Mouse (Mus musculus): ENCODE data around the gene Adcyap1r1.

DNA sequence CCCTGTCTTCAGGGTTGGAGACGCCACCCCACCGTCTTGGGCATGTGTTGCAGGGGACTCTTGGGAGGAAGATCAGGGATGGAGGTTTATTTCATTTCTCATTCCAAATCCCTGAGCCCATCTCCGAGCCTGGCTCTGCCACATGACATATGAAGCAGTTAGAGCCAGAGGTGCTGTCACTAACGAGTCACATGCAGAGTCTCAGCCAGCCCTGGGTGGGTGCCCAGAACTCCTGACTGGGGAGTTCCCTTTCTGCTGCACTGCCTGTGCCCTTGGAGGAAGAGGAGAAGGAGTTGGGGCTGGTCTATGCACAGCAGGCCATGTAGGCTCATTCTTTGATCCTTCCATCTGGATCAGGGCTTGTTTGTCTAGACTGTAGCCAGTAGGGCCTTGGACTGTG lies 13.5 kb downstream of the Adcyap1r1 start:
- TF ChIP-seq CTCF (IDR thresholded peaks at IDR 0.05) (no peak), POLR2A (IDR thresholded peaks at IDR 0.05; ENCODE audit: insufficient read depth, low read depth, low read length) (no peak)

All from heart, adult 2 months (tissue).